Mouse (Mus musculus) T-helper 1 cell (primary cell): ENCODE data around the gene Flnb.

Source experiments
- in situ Hi-C: fragments of 300-600 bp; cut with MboI, MseI; formaldehyde crosslinking; loops from one replicate; pipeline ENCODE4 v1.15.1; 2025; ENCODE audit warnings: high pct_unique_total_duplicates

The Flnb gene

GRCm38 (mm10) chr14:7817770-7818462 is at the start of gene Flnb:
Flnb (plus strand) TSS chr14:7817957.
- in situ Hi-C loops, result loop anchor here (10.0 kb wide), 1 partner anchor 177 kb away; the partner anchor contains the start of gene Dnase1l3

GRCm38 (mm10) chr14:7773714-7774389 is 43.9 kb upstream of the Flnb start:
- in situ Hi-C loops, result loop anchor here (25.0 kb wide), 2 partner anchors 662 to 1737 kb away; partner anchors contain the start of gene Gm3696

GRCm38 (mm10) chr14:7786073-7786472 is 31.7 kb upstream of the Flnb start:
- in situ Hi-C loops, result loop anchor here (25.0 kb wide), 1 partner anchor 1024 kb away; the partner anchor contains the start of gene Gm8362

GRCm38 (mm10) chr14:7789266-7790030 is 28.3 kb upstream of the Flnb start:
- in situ Hi-C loops, result loop anchor here (25.0 kb wide), 1 partner anchor 1027 kb away; the partner anchor contains the start of gene Gm8362

- in situ Hi-C loops, result loop anchor here (25.0 kb wide), 1 partner anchor 1029 kb away; the partner anchor contains the start of gene Gm8362
Measured at GRCm38 (mm10) chr14:7791061-7791531, 26.7 kb upstream of the Flnb start.

- in situ Hi-C loops, result loop anchor here (25.0 kb wide), 1 partner anchor 1029 kb away; the partner anchor contains the start of gene Gm8362
Measured at GRCm38 (mm10) chr14:7791532-7792159, 26.1 kb upstream of the Flnb start, which contains the start of gene Gm26661. Gm26661 (plus strand) TSS chr14:7791587.

GRCm38 (mm10) chr14:7795961-7796360 is 21.8 kb upstream of the Flnb start:
- in situ Hi-C loops, result loop anchor here (25.0 kb wide), 1 partner anchor 1034 kb away; the partner anchor contains the start of gene Gm8362

- in situ Hi-C loops, result no loop called here
Measured at GRCm38 (mm10) chr14:7800611-7801010, 17.1 kb upstream of the Flnb start.

GRCm38 (mm10) chr14:7801831-7802230 is 15.9 kb upstream of the Flnb start:
- in situ Hi-C loops, result no loop called here

- in situ Hi-C loops, result no loop called here
Measured at GRCm38 (mm10) chr14:7803874-7804557, 13.7 kb upstream of the Flnb start.

GRCm38 (mm10) chr14:7804558-7804905 is 13.2 kb upstream of the Flnb start:
- in situ Hi-C loops, result no loop called here

- in situ Hi-C loops, result no loop called here
Measured at GRCm38 (mm10) chr14:7807711-7808110, 10.0 kb upstream of the Flnb start.

- in situ Hi-C loops, result no loop called here
Measured at GRCm38 (mm10) chr14:7808501-7808981, 9.2 kb upstream of the Flnb start.

- in situ Hi-C loops, result no loop called here
Measured at GRCm38 (mm10) chr14:7809043-7809955, 8.5 kb upstream of the Flnb start.

- in situ Hi-C loops, result loop anchor here (10.0 kb wide), 1 partner anchor 176 kb away; the partner anchor contains the start of gene Dnase1l3
Measured at GRCm38 (mm10) chr14:7818463-7819121, 835 bp downstream of the Flnb start.

- in situ Hi-C loops, result loop anchor here (10.0 kb wide), 1 partner anchor 175 kb away; the partner anchor contains the start of gene Dnase1l3
Measured at GRCm38 (mm10) chr14:7819446-7819845, 1.7 kb downstream of the Flnb start.

GRCm38 (mm10) chr14:7821341-7821740 is 3.6 kb downstream of the Flnb start:
- in situ Hi-C loops, result no loop called here

GRCm38 (mm10) chr14:7822693-7823092 is 4.9 kb downstream of the Flnb start:
- in situ Hi-C loops, result no loop called here
